8 mouse cellular contexts compared by ENCODE assay signal in the genomic region with DNA sequence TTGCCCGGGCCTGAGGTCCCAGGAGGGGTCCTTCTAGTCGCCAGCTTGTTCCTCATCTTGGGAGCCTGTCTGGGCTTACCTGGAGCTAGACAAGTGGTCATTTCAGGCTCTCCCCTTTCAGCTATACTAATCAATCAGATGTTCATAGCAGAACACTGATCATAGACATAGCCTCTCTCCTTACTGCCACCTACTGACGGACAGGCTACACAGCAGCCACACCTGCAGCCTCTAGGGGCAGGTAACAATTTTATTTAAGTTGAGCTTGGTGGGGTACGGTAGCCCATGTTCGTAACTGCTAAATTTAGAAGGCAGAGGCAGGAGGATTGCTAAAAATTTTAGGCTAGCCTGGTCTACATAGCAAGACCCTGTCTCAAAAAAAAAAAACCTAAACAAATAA.
DNase-seq lines count a peak whose midpoint lies in the region; TF ChIP-seq lines count a peak whose summit lies in the region.

No protein-coding gene starts in this region.

- H3K4me1 ChIP-seq in bone marrow macrophage, adult 2 months (ENCODE audit: control insufficient read depth, insufficient read depth, low read length) = peaks cover 8% of the 10 kb centered on the region

- no peak overlapping the region for H3K27ac ChIP-seq in left cerebral cortex, adult 2 months
- H3K27ac ChIP-seq in bone marrow macrophage, adult 2 months (ENCODE audit: insufficient read depth, low read depth, low read length) = no peak overlapping the region

- intact Hi-C loops in left cerebral cortex, adult 2 months (cut with DNase I) = no loop called here
- intact Hi-C loops in left cerebral cortex, postnatal 10 days (cut with DNase I) = no loop called here

- no peak overlapping the region for H3K4me3 ChIP-seq in left cerebral cortex, adult 2 months
- no peak overlapping the region for H3K4me3 ChIP-seq in bone marrow macrophage, adult 2 months (ENCODE audit: insufficient read depth, low read length)

- TF ChIP-seq POLR2A in bone marrow macrophage, adult 2 months (IDR thresholded peaks at IDR 0.05; ENCODE audit: borderline replicate concordance, low read depth, low read length) = no peak

- peak; percentile 9 to 13 for DNase-seq in cerebellum, adult 18-20 months
- no peak for DNase-seq in cerebellum, postnatal 4 days (ENCODE audit: low spot score in 2 of 2)
- peak in 1 of 2 experiments; percentile 20 for DNase-seq in left cerebral cortex, adult 2 months (ENCODE audit: extremely low spot score in 1 of 2, low spot score in 2 of 2)
- no peak for DNase-seq in left cerebral cortex, postnatal 10 days (ENCODE audit: extremely low spot score in 1 of 2, low spot score in 2 of 2)
- DNase-seq in lung, postnatal 25 days (ENCODE audit: low spot score) = peak; percentile 11
- no peak for DNase-seq in neural tube, embryonic 10.5 days (ENCODE audit: extremely low spot score, low spot score)
- DNase-seq in adrenal gland, postnatal 25 days = no peak

- peak; percentile 74 for TF ChIP-seq CTCF in left cerebral cortex, adult 2 months (IDR thresholded peaks at IDR 0.05)
- TF ChIP-seq CTCF in bone marrow macrophage, adult 2 months (IDR thresholded peaks at IDR 0.05; ENCODE audit: low read depth, low read length) = peak; percentile 38; the same call in 1 of the 2 replicates

Comparison
In these comparisons a context has a peak if more than half of its experiments do, and no peak if none do; other contexts are left out.
1. DNase-seq: peak in cerebellum, adult 18-20 months (2 of 2) and lung, postnatal 25 days (single experiment); none in cerebellum, postnatal 4 days (0 of 2), left cerebral cortex, postnatal 10 days (0 of 2), neural tube, embryonic 10.5 days (single experiment) and adrenal gland, postnatal 25 days (single experiment).